Mouse (Mus musculus) lung, embryonic 15.5 days (tissue): ENCODE measurements around the gene Rbm38. TPM values are rescaled to one million over a fixed set of nuclear protein-coding genes. Genes with fewer than 3 reads are reported as not detected.

Experiments
- ATAC-seq: fragments of 200-750 bp; cut with Nextera tagmentation; 2 replicates; pipeline ENCODE4 v1.8.0; 2017; ENCODE audit warnings: moderate number of reproducible peaks, borderline replicate concordance; ENCODE audit not compliant: low FRiP score, low TSS enrichment; ENCODE audit errors: extremely low read depth
- H3K27ac ChIP-seq: fragments of 300-500 bp; sonication (generic); 2 replicates; pipeline ENCODE4 v1.5.1; 2015; ENCODE audit warnings: moderate library complexity, mild to moderate bottlenecking, inconsistent platforms
- H3K27me3 ChIP-seq: fragments of 300-500 bp; sonication (generic); 2 replicates; pipeline ENCODE4 v1.6.1; 2015; ENCODE audit warnings: inconsistent platforms
- H3K36me3 ChIP-seq: fragments of 300-500 bp; sonication (generic); 2 replicates; pipeline ENCODE4 v1.6.1; 2015; ENCODE audit warnings: inconsistent platforms
- H3K4me1 ChIP-seq: fragments of 300-500 bp; sonication (generic); 2 replicates; pipeline ENCODE4 v1.6.1; 2015; ENCODE audit warnings: inconsistent platforms
- H3K4me2 ChIP-seq: fragments of 300-500 bp; sonication (generic); 2 replicates; pipeline ENCODE4 v1.6.1; 2015; ENCODE audit warnings: inconsistent platforms, mild to moderate bottlenecking, moderate library complexity
- H3K4me3 ChIP-seq: fragments of 300-500 bp; sonication (generic); 2 replicates; pipeline ENCODE4 v1.5.1; 2015; ENCODE audit warnings: mild to moderate bottlenecking, inconsistent platforms
- H3K9ac ChIP-seq: fragments of 300-500 bp; sonication (generic); 2 replicates; pipeline ENCODE4 v1.6.1; 2015; ENCODE audit warnings: inconsistent platforms
- H3K9me3 ChIP-seq: fragments of 300-500 bp; sonication (generic); 2 replicates; pipeline ENCODE4 v1.6.1; 2016; ENCODE audit warnings: inconsistent platforms
- WGBS: fragments of 180-500 bp; shearing (Covaris S2); methylation state at CpG from one replicate; pipeline ENCODE4 v1.1.7; 2015; 5-methylcytosine and 5-hydroxymethylcytosine counted together
- polyA plus RNA-seq: library from polyadenylated mRNA; unstranded; fragments of >200 nt; fragmentation: Nextera tagmentation; extraction: Ambion mirVana; gene quantifications from 2 replicates; pipeline ENCODE4 v1.2.1, GENCODE M21; 2015

Rbm38 gene
- polyA plus RNA-seq, 1 experiment from 2014 or later: 33.3 TPM

DNA sequence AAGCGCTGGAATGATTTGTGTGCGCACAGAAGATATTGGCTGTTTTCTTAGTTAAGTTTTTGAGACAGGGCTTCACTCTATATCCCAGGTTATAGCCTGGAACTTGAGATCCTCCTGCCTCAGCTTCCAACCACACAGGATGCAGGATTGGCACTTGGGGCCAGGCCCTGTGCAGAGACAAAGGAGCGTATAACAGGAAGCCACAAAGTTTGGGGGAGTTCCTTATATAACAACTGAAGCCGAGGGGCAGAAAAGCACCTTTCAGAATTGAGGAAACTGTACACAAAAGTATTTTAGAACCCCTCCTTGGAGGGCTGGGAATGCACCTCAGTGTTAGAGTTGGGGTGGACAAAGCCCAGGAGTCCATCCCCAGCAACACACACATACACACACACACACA is 18.7 kb downstream of the Rbm38 start:
- H3K4me2 ChIP-seq: no peak overlapping the region
- no peaks in the 10 kb centered on the region for H3K27me3 ChIP-seq
- H3K36me3 ChIP-seq: peaks cover 8% of the 10 kb centered on the region; the same call in 1 of the 2 replicates
- no peak overlapping the region for H3K4me3 ChIP-seq
- H3K4me1 ChIP-seq: no peaks in the 10 kb centered on the region
- no peak overlapping the region for H3K9ac ChIP-seq
- no peak overlapping the region for H3K27ac ChIP-seq
- WGBS: 83% methylated on average over 4 of the region's 4 CpGs
- H3K9me3 ChIP-seq: no peaks in the 10 kb centered on the region
- ATAC-seq: no peak

DNA sequence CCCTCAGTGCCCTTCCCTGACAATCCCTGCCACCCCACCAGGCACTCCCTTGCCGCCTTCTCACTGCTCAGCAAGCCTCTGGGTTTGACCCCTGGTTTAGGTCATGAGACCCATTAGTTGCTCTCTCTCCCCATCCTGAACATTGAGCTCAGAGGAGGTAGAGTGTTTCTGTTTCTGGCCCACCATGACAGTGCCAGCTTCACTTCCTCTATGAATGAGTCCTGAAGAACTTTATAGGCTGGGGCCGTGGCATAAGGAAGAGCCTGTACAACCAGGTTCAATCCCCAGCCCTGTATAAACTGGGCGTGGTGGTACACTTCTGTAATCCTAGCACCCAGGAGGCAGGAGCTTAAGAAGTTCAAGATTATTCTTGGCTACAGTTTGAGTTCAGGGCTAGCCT is 20.5 kb downstream of the Rbm38 start:
- Histone ChIP-seq H3K27ac (no peak overlapping the region), H3K4me2 (no peak overlapping the region), H3K4me3 (no peak overlapping the region), H3K36me3 (no peaks in the 10 kb centered on the region), H3K9me3 (no peaks in the 10 kb centered on the region), H3K9ac (no peak overlapping the region), H3K4me1 (no peaks in the 10 kb centered on the region), H3K27me3 (no peaks in the 10 kb centered on the region)
- ATAC-seq: no peak
- WGBS: 84% methylated on average over 3 of the region's 3 CpGs

DNA sequence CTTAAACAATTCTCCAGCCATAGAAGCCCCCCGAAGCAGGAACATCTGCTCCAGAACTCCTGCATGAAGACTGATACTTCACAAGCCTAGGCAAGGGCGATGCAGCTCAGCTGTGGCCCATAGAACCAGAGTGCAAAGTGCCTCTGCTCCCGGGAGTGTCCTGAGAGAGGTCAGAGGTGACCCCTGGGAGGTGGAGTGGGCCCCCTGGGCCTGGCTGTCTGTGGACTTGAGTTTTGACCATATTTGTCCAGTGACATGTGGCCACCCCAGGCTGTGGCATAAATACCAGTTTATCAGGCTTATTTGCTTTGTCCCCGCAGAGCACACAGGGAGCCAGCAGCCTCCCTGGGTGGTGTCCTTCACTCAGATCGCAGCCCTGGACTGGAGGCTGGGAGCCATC is 20.9 kb downstream of the Rbm38 start:
- WGBS: 48% methylated on average over 5 of the region's 5 CpGs
- Histone ChIP-seq H3K27me3 (no peaks in the 10 kb centered on the region), H3K9me3 (no peaks in the 10 kb centered on the region), H3K4me2 (no peak overlapping the region), H3K9ac (no peak overlapping the region), H3K4me3 (no peak overlapping the region), H3K36me3 (no peaks in the 10 kb centered on the region), H3K27ac (no peak overlapping the region), H3K4me1 (peaks cover 1% of the 10 kb centered on the region; the same call in 1 of the 2 replicates)
- ATAC-seq: no peak

- ATAC-seq: no peak
- no peak overlapping the region for H3K4me2 ChIP-seq
- no peak overlapping the region for H3K27ac ChIP-seq
- no peaks in the 10 kb centered on the region for H3K9me3 ChIP-seq
- no peaks in the 10 kb centered on the region for H3K27me3 ChIP-seq
- H3K4me3 ChIP-seq: no peak overlapping the region
- H3K4me1 ChIP-seq: peaks cover 7% of the 10 kb centered on the region; the same call in 1 of the 2 replicates
- no peak overlapping the region for H3K9ac ChIP-seq
- 80% methylated on average over 1 of the region's 1 CpGs for WGBS
- no peaks in the 10 kb centered on the region for H3K36me3 ChIP-seq
Observed at GRCm38 (mm10) chr2:173041893-173042292, 21.6 kb downstream of the Rbm38 start.

DNA sequence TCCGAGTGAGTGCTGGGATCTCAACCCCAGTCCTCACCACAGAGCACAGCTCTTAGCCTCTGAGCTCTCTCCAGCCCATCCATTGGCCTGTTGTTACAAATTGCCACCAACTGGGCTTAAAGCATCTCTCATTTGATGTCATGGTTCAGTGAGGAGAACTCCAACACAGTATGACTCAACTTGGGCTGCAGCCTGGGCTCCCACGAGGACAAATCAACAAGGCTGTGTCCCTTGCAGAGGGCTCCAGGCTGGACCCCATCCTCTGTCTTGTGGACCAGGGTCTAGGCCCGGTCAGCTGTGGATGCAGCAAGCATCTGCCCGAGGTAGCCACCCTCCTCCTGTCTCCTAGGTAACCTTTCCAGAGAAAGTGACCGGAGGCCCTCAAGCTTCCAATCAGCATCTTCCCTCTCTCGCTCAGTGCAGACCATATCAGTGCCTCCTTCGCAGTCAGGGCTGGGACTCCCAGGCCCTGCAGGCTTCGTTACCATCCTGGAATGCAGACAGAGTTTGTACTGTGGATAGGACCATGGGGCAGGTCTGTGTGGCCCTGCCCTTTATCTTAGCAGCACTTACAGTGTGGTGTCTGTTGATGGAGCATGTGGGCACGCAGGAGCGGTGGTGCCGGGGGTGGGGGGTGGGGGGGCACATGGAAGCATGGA is 22.3 kb downstream of the Rbm38 start:
- no peaks in the 10 kb centered on the region for H3K27me3 ChIP-seq
- no peak overlapping the region for H3K27ac ChIP-seq
- H3K9me3 ChIP-seq: no peaks in the 10 kb centered on the region
- H3K9ac ChIP-seq: no peak overlapping the region
- no peak for ATAC-seq
- H3K4me2 ChIP-seq: no peak overlapping the region
- H3K4me3 ChIP-seq: no peak overlapping the region
- 58% methylated on average over 11 of the region's 11 CpGs for WGBS
- H3K36me3 ChIP-seq: no peaks in the 10 kb centered on the region
- H3K4me1 ChIP-seq: peaks cover 7% of the 10 kb centered on the region; the same call in 1 of the 2 replicates

GRCm38 (mm10) chr2:173044198-173044970 is 24.1 kb downstream of the Rbm38 start:
- Histone ChIP-seq H3K27me3 (no peaks in the 10 kb centered on the region), H3K4me3 (no peak overlapping the region), H3K4me2 (no peak overlapping the region), H3K9ac (no peak overlapping the region), H3K36me3 (no peaks in the 10 kb centered on the region), H3K27ac (no peak overlapping the region), H3K4me1 (peaks cover 7% of the 10 kb centered on the region; the same call in 1 of the 2 replicates), H3K9me3 (no peaks in the 10 kb centered on the region)
- 65% methylated on average over 18 of the region's 18 CpGs for WGBS
- no peak for ATAC-seq

GRCm38 (mm10) chr2:173046582-173047297 is 26.4 kb downstream of the Rbm38 start:
- Histone ChIP-seq H3K27ac (no peak overlapping the region), H3K9ac (no peak overlapping the region), H3K4me3 (no peak overlapping the region), H3K4me2 (no peak overlapping the region), H3K4me1 (peaks cover 7% of the 10 kb centered on the region; the same call in 1 of the 2 replicates), H3K9me3 (no peaks in the 10 kb centered on the region), H3K36me3 (no peaks in the 10 kb centered on the region), H3K27me3 (no peaks in the 10 kb centered on the region)
- ATAC-seq: no peak
- 56% methylated on average over 15 of the region's 15 CpGs for whole genome bisulfite sequencing

- H3K27me3 ChIP-seq: no peaks in the 10 kb centered on the region
- WGBS: 71% methylated on average over 5 of the region's 5 CpGs
- ATAC-seq: no peak
- H3K27ac ChIP-seq: no peak overlapping the region
- no peak overlapping the region for H3K4me2 ChIP-seq
- no peak overlapping the region for H3K4me3 ChIP-seq
- peaks cover 7% of the 10 kb centered on the region; the same call in 1 of the 2 replicates for H3K4me1 ChIP-seq
- no peaks in the 10 kb centered on the region for H3K36me3 ChIP-seq
- no peak overlapping the region for H3K9ac ChIP-seq
- H3K9me3 ChIP-seq: no peaks in the 10 kb centered on the region
Observed at GRCm38 (mm10) chr2:173047471-173047870, 27.2 kb downstream of the Rbm38 start.

DNA sequence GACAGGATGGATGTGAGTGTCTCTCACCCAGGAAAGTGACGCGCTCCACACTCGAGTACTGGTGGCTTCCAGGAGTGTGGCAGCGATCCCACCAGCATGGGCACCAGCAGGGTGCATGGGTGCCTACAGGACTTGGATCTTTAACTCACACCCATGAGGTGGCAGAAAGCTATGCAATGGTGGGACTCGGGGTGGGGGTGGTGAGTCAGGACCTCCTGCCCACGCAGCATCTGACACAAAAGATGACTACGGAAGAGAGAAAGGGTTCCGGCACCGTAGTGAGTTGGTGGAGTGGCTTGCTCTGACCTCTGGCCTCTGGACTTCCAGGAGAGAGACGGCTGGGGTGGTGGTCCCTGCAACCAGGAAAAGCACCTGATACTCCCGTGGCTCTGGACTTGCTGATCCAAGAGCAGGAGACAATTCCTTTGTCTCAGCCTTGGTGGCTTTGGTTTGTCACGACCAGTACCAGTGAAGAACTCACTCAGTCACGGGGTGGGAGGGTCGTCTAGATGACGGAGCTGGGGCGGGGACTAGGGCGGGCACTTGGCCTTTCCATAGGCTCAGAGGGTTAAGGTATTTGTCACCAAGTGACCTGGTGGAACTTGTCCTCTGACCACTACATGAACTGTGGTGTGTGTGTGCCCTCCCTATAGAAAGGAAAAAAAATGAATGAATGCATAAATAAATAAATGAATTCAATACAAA is 27.9 kb downstream of the Rbm38 start:
- Histone ChIP-seq H3K9me3 (no peaks in the 10 kb centered on the region), H3K36me3 (no peaks in the 10 kb centered on the region), H3K9ac (no peak overlapping the region), H3K4me3 (no peak overlapping the region), H3K4me1 (peaks cover 7% of the 10 kb centered on the region; the same call in 1 of the 2 replicates), H3K4me2 (no peak overlapping the region), H3K27me3 (no peaks in the 10 kb centered on the region), H3K27ac (no peak overlapping the region)
- no peak for ATAC-seq
- WGBS: 53% methylated on average over 17 of the region's 17 CpGs

DNA sequence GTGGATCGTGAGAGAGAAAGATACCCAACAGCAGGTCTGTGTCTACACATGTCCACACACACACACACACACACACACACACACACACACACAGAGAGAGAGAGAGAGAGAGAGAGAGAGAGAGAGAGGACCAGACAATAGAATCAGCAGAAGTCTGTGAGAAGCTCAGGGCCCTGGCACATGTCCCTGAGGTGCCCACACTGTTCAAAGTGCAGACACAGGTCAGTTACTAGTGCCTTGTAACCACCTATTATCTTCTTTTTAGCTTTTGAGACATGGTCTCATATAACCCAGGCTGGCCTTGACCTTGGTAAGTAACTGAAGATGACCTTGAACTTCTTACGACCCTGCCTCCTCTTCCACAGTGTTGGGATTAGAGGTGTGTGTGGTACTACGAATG is 28.9 kb downstream of the Rbm38 start:
- no peak overlapping the region for H3K27ac ChIP-seq
- no peak for ATAC-seq
- no peaks in the 10 kb centered on the region for H3K36me3 ChIP-seq
- H3K9me3 ChIP-seq: no peaks in the 10 kb centered on the region
- H3K4me3 ChIP-seq: no peak overlapping the region
- H3K9ac ChIP-seq: no peak overlapping the region
- H3K4me2 ChIP-seq: no peak overlapping the region
- WGBS: 81% methylated on average over 3 of the region's 3 CpGs
- peaks cover 7% of the 10 kb centered on the region; the same call in 1 of the 2 replicates for H3K4me1 ChIP-seq
- no peaks in the 10 kb centered on the region for H3K27me3 ChIP-seq

DNA sequence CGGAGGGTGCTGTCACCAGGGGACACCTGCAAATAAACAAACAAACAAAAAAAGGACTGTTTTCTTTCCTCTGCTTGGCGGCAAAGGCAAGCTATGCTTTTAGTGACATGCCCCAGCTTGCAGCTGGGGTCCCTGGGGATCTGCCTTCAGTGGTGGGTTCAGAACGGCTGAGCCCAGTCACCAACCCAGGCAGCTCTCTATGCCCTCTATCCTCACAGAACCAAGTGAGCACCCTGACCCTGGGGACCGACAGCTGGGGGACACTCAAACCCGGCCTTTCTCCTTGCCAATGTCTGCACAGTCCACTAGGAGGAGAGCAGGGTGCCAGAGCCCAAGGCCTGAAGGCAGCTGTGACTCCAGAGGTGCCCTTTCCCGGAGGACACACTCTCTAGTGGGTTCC is 29.5 kb downstream of the Rbm38 start:
- no peak overlapping the region for H3K9ac ChIP-seq
- peaks cover 7% of the 10 kb centered on the region; the same call in 1 of the 2 replicates for H3K4me1 ChIP-seq
- no peak overlapping the region for H3K4me3 ChIP-seq
- no peaks in the 10 kb centered on the region for H3K9me3 ChIP-seq
- H3K36me3 ChIP-seq: no peaks in the 10 kb centered on the region
- no peak overlapping the region for H3K27ac ChIP-seq
- no peak for ATAC-seq
- no peaks in the 10 kb centered on the region for H3K27me3 ChIP-seq
- 42% methylated on average over 6 of the region's 6 CpGs for WGBS
- H3K4me2 ChIP-seq: no peak overlapping the region
